Mouse (Mus musculus) hindbrain, embryonic 16.5 days (tissue): Measurements from ENCODE around the gene Mc1r. TPM values are rescaled to one million over a fixed set of nuclear protein-coding genes. Genes with fewer than 3 reads are reported as not detected.
"Not testable (repeated sequence)": the region's sequence is repeated elsewhere in the genome, so short reads cannot be mapped to it uniquely, and the experiment has no call there.

Source experiments
- ATAC-seq: fragments of 200-750 bp; cut with Nextera tagmentation; 2 replicates; pipeline ENCODE4 v1.8.0; 2017; ENCODE audit warnings: moderate TSS enrichment, moderate library complexity
- H3K27ac ChIP-seq: fragments of 300-500 bp; sonication (generic); 2 replicates; pipeline ENCODE4 v1.5.1; 2014; ENCODE audit warnings: low read depth, mild to moderate bottlenecking, control low read depth, low read length, moderate library complexity
- H3K27me3 ChIP-seq: fragments of 300-500 bp; sonication (generic); replicated peaks from 2 replicates; pipeline ENCODE4 v1.6.1; 2014; ENCODE audit warnings: low read length; ENCODE audit not compliant: control insufficient read depth, insufficient read depth
- H3K36me3 ChIP-seq: fragments of 300-500 bp; sonication (generic); 2 replicates; pipeline ENCODE4 v1.6.1; 2014; ENCODE audit warnings: mild to moderate bottlenecking, low read length, moderate library complexity, mixed read lengths; ENCODE audit not compliant: control insufficient read depth, insufficient read depth
- H3K4me1 ChIP-seq: fragments of 300-500 bp; sonication (generic); 2 replicates; pipeline ENCODE4 v1.6.1; 2014; ENCODE audit warnings: low read depth, low read length; ENCODE audit not compliant: control insufficient read depth, insufficient read depth
- H3K4me2 ChIP-seq: fragments of 300-500 bp; sonication (generic); 2 replicates; pipeline ENCODE4 v1.6.1; 2014; ENCODE audit warnings: mild to moderate bottlenecking, low read length, control low read depth, moderate library complexity
- H3K4me3 ChIP-seq: fragments of 300-500 bp; sonication (generic); 2 replicates; pipeline ENCODE4 v1.5.1; 2014; ENCODE audit warnings: mild to moderate bottlenecking, low read length, control low read depth, moderate library complexity
- H3K9ac ChIP-seq: fragments of 300-500 bp; sonication (generic); 2 replicates; pipeline ENCODE4 v1.6.1; 2014; ENCODE audit warnings: low read depth, mild to moderate bottlenecking, control low read depth, low read length, moderate library complexity
- H3K9me3 ChIP-seq: fragments of 300-500 bp; sonication (generic); 2 replicates; pipeline ENCODE4 v1.6.1; 2014; ENCODE audit warnings: mild to moderate bottlenecking, low read length, moderate library complexity; ENCODE audit not compliant: control insufficient read depth
- WGBS: fragments of 180-500 bp; shearing (Covaris S2); extraction: QIAGEN DNeasy Blood & Tissue Kit; methylation state at CpG from one replicate; pipeline ENCODE4 v1.1.7; 2014; 5-methylcytosine and 5-hydroxymethylcytosine counted together
- polyA plus RNA-seq: library from polyadenylated mRNA; unstranded; fragments of >200 nt; fragmentation: Nextera tagmentation; extraction: Ambion mirVana; gene quantifications from 2 replicates; pipeline ENCODE4 v1.2.1, GENCODE M21; 2015

Gene Mc1r
- polyA plus RNA-seq, 1 experiment from 2014 or later = 0.05 TPM

DNA sequence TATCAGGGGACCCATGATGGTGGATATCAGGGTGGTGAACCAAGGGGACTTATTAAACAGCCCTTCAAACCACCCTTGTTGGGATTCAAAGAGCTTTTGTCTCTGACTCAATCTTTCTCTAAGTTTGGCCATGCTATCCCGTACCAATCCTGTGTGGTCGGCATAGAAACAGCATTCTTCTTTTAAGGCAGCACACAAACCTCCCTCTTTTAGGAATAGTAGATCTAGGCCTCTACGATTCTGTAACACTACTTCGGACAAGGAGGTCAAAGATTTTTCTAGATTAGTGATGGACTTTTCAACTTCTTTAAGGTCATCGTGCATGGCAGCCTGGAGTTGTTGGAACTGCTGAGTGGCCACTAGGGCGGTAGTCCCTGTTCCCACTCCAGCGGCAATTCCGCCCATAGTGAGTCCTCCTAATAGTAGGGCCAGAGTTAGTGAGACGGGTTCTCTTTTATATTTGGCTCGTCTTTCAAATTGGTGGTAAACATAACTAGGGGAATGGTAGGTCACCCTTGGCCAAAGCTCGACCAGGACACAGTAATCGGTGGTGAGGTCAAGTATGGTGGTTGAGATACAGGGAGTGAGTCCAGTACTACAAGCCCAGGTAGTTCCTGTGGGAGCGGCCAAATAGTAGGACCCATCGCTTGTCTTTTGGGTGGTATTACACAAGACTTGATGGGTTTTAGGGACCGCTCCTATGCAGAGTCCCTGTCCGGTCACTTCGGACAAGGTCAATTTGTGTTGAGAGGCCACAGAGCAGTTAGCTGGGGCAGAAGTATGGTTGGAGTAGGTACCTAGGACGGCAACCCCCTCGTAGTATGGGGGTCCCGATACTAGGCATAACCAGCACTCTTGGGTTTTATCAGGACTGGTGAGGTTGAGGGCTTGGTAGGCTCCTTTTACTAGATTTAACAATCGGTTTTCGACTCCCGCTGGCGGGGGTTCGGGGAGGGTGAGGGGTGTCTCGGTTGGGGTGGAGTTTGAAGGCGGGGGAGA, 19.9 kb downstream of the Mc1r start:
- Histone ChIP-seq H3K27ac (no peak overlapping the region), H3K27me3 (no peaks in the 10 kb centered on the region), H3K4me2 (no peak overlapping the region), H3K4me3 (no peak overlapping the region), H3K9me3 (peaks cover 32% of the 10 kb centered on the region), H3K9ac (no peak overlapping the region), H3K4me1 (no peaks in the 10 kb centered on the region), H3K36me3 (no peaks in the 10 kb centered on the region)
- WGBS = 96% methylated on average over 27 of the region's 27 CpGs
- no peak for ATAC-seq

DNA sequence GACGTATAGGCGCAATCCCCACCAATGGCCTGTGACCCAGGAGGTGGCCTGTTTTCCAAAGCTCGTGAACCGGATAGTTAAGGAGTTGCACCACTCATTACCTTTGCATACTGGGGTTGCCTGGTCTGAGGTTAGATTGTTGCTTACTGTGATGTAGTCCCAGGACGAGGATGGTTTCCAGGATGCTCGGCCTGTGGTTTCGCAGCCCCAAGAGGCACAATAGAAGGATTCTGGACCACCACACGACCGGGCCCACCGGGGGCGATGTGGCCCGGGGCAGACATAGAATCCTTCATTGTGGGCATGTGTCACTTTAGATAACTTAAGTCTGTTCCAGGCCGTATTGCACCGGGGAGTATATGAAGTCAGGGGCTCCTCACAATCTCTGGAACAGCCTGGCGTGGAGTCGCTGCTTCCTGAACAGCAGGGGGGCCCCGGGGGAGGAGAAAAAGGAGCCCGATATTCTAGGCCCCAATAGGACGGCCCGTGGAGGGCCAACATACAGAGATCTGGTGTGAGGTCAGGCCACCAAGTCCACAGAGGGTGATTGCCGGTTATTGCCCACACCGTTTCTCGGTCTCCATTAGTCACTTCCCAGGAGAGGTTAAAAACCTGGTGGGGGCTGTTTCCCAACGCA, 20.9 kb downstream of the Mc1r start:
- WGBS = 96% methylated on average over 24 of the region's 24 CpGs
- no peaks in the 10 kb centered on the region for H3K27me3 ChIP-seq
- H3K9me3 ChIP-seq = peaks cover 38% of the 10 kb centered on the region
- H3K9ac ChIP-seq = no peak overlapping the region
- no peak for ATAC-seq
- no peak overlapping the region for H3K4me3 ChIP-seq
- no peak overlapping the region for H3K4me2 ChIP-seq
- H3K27ac ChIP-seq = no peak overlapping the region
- no peaks in the 10 kb centered on the region for H3K4me1 ChIP-seq
- H3K36me3 ChIP-seq = no peaks in the 10 kb centered on the region

DNA sequence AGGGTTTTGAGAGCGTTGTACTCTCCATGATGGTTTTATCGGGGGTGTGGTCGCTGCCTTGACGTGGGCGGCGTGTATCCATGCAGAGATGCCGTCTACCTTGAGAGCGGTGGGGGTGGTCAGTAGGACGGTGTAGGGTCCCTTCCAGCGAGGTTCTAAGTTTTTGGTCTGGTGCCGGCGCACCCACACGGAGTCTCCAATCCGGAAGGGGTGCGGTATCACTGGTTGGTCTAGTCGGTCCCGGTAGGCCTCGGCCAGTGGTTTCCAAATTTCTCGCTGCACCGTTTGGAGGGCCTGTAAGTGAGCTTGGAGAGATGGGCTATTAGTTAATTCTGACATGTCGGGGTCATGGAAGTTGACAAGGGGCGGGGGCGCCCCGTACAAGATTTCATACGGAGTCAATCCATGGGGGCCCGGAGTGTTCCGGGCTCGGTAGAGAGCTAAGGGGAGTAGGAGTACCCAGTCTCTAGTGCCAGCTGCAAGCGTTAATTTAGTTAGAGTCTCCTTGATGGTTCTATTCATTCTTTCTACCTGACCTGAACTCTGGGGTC, 21.5 kb downstream of the Mc1r start:
- WGBS = 99% methylated on average over 29 of the region's 29 CpGs
- Histone ChIP-seq H3K4me1 (no peaks in the 10 kb centered on the region), H3K36me3 (no peaks in the 10 kb centered on the region), H3K27me3 (no peaks in the 10 kb centered on the region), H3K27ac (no peak overlapping the region), H3K4me3 (no peak overlapping the region), H3K9ac (no peak overlapping the region), H3K4me2 (no peak overlapping the region), H3K9me3 (peaks cover 41% of the 10 kb centered on the region)
- ATAC-seq = no peak

DNA sequence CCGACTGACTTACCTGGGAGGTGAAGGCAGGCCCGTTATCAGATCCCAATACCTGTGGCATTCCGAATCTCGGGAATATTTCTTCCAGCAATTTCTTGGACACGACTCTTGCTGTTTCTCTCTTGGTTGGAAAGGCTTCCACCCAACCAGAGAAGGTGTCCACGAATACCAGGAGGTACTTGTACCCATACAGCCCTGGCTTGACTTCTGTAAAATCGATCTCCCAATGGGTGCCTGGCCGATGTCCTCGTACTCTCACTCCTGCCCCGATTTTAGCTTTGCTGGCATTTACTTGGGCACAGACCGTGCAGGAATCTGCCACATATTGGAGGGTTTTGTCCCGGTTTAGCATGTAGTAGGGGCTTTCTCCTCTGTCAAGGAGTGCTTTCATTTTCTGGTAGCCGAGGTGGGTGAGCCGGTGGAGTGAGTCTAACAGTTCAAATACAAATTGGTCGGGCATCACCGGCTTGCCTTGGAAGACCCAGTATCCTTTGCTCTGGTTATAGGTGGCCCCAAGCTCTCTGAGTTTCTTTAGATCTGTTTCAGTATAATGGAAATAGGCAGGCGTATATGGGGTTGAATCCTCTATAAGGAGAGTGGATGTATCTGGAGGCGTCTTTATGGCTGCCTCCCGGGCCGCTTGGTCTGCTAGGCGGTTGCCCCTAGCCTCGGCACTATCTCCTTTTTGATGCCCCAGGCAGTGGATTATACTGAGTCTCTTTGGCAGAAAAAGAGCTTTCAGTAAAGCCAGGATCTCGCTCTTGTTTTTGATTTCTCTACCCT, 22.2 kb downstream of the Mc1r start:
- WGBS = 97% methylated on average over 23 of the region's 23 CpGs
- H3K9me3 ChIP-seq = peaks cover 42% of the 10 kb centered on the region
- ATAC-seq = no peak
- no peak overlapping the region for H3K9ac ChIP-seq
- H3K4me1 ChIP-seq = no peaks in the 10 kb centered on the region
- H3K4me3 ChIP-seq = no peak overlapping the region
- no peak overlapping the region for H3K4me2 ChIP-seq
- no peaks in the 10 kb centered on the region for H3K36me3 ChIP-seq
- no peak overlapping the region for H3K27ac ChIP-seq
- no peaks in the 10 kb centered on the region for H3K27me3 ChIP-seq

DNA sequence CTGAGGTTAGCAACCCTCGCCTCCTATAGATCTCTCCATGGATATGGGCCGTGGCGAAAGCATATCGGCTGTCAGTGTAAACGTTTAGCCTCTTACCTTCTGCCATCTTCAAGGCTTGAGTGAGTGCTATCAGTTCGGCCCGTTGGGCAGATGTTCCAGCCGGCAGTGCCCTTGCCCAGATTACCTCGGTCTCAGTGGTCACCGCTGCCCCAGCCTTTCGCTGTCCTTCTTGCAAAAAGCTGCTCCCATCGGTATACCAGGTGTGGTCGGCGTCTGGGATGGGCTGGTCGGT, 22.8 kb downstream of the Mc1r start:
- H3K4me2 ChIP-seq, H3K9ac ChIP-seq, H3K27me3 ChIP-seq, H3K4me1 ChIP-seq, ATAC-seq, H3K4me3 ChIP-seq, H3K27ac ChIP-seq, H3K36me3 ChIP-seq: not testable (repeated sequence)
- WGBS = 97% methylated on average over 15 of the region's 15 CpGs
- peaks cover 42% of the 10 kb centered on the region for H3K9me3 ChIP-seq

DNA sequence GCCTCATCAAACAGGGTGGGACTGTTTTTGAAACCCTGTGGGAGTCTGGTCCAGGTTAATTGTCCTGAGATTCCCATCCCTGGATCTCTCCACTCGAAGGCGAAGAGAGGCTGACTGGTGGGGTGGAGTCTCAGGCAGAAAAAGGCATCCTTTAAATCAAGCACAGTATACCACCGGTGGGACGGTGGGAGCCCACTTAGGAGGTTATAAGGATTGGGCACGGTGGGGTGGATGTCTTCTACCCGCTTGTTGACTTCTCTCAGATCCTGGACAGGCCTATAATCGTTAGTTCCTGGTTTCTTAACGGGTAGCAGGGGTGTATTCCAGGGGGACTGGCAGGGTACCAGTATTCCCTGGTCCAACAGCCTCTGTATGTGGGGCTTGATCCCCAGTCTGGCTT, 24.0 kb downstream of the Mc1r start:
- H3K9me3 ChIP-seq = peaks cover 42% of the 10 kb centered on the region

DNA sequence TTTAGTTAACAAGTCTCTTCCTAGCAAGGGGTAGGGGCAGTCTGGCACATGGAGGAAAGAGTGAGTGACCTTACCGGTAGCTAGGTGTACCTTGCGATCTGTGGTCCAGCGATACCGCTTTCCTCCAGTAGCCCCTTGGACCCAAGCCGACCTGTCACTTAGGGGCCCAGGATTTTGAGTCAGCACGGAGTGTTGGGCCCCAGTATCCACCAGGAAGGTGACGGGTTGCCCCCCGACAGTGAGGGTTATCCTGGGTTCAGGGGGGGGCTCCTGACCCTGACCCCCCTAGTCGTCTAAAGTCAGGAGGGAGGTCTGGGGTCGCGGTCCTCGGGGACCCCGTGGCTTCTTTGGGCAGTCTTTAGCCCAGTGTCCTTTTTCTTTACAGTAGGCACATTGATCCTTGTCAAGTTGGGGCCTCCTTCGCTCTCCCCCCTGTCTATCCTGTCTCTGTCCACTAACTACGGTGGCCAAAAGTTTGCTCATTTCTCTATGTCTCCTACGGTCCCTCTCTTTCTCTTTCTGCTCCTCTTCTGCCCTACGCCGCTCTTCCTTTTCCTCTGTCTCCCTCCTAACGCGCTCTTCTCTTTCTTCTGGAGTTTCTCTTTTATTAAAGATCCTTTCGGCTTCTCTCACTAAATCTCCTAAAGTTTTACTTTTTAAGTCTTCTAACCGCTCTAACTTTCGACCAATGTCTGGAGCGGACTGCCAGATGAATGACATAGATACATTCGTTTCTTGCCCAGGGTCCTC, 24.9 kb downstream of the Mc1r start:
- H3K9ac ChIP-seq = no peak overlapping the region
- H3K27me3 ChIP-seq = no peaks in the 10 kb centered on the region
- ATAC-seq = no peak
- H3K36me3 ChIP-seq = no peaks in the 10 kb centered on the region
- H3K4me1 ChIP-seq = no peaks in the 10 kb centered on the region
- no peak overlapping the region for H3K27ac ChIP-seq
- H3K9me3 ChIP-seq = peaks cover 42% of the 10 kb centered on the region
- H3K4me2 ChIP-seq = no peak overlapping the region
- WGBS = 96% methylated on average over 25 of the region's 25 CpGs
- no peak overlapping the region for H3K4me3 ChIP-seq

More for the DNA sequence above, 24.0 kb downstream of the Mc1r start:
- H3K4me1 ChIP-seq, ATAC-seq, H3K27me3 ChIP-seq, H3K36me3 ChIP-seq, H3K4me3 ChIP-seq, H3K27ac ChIP-seq, H3K4me2 ChIP-seq, H3K9ac ChIP-seq: not testable (repeated sequence)
- WGBS = 96% methylated on average over 5 of the region's 8 CpGs

DNA sequence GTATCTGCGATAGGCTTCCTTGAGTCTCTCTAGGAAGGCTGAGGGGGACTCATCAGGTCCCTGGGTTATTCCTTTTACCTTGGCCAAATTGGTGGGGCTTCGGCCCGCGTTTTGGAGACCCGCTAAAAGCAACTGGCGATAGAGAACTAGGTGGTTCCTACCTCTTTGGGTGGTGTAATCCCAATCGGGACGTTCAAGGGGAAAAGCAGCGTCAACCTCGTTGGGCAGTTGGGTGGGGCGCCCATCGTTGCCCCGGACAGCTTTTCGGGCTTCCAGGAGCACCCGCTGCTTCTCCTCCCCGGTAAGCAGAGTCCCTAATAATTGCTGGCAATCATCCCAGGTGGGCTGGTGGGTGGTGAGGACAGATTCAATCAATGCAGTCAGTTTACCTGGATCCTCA, 25.5 kb downstream of the Mc1r start:
- no peaks in the 10 kb centered on the region for H3K36me3 ChIP-seq
- no peaks in the 10 kb centered on the region for H3K4me1 ChIP-seq
- no peak overlapping the region for H3K4me3 ChIP-seq
- H3K9me3 ChIP-seq = peaks cover 37% of the 10 kb centered on the region
- no peak overlapping the region for H3K4me2 ChIP-seq
- 95% methylated on average over 16 of the region's 16 CpGs for WGBS
- no peaks in the 10 kb centered on the region for H3K27me3 ChIP-seq
- no peak overlapping the region for H3K9ac ChIP-seq
- no peak overlapping the region for H3K27ac ChIP-seq
- ATAC-seq = no peak
